Mouse (Mus musculus) MEL (cell line): Measurements from ENCODE around the gene Dpf2. TPM values are rescaled to one million over a fixed set of nuclear protein-coding genes. Genes with fewer than 3 reads are reported as not detected.

Experiments
- DNase-seq: peaks from one replicate; pipeline ENCODE4 v3.0.0; 2011; ENCODE audit warnings: low read depth, low spot score
- H3K27ac ChIP-seq: 2 replicates; pipeline ENCODE4 v1.5.1; 2012; ENCODE audit warnings: low read depth, mild to moderate bottlenecking, control low read depth, low read length, moderate library complexity; ENCODE audit not compliant: control insufficient read depth
- H3K27me3 ChIP-seq, 2 experiments: fragments of 150-350 bp in 1 of 2; sonication (generic) in 1 of 2; 2 replicates each; pipeline ENCODE4 v1.6.1; 2012; ENCODE audit warnings: low read length in 2 of 2, mild to moderate bottlenecking in 2 of 2, improper control_type of control experiment in 1 of 2, moderate library complexity in 1 of 2; ENCODE audit not compliant: insufficient read depth in 2 of 2, control insufficient read depth in 1 of 2
- H3K36me3 ChIP-seq, 2 experiments: 2 replicates each; pipeline ENCODE4 v1.6.1; 2012 to 2014; ENCODE audit warnings: low read length in 2 of 2, improper control_type of control experiment in 1 of 2, inconsistent platforms in 1 of 2, mild to moderate bottlenecking in 1 of 2; ENCODE audit not compliant: insufficient read depth in 2 of 2, control insufficient read depth in 1 of 2
- H3K4me1 ChIP-seq, 2 experiments: fragments of 150-350 bp in 1 of 2; sonication (generic) in 1 of 2; 2 replicates each; pipeline ENCODE4 v1.6.1; 2012; ENCODE audit warnings: low read length in 2 of 2, improper control_type of control experiment in 1 of 2, mild to moderate bottlenecking in 1 of 2; ENCODE audit not compliant: insufficient read depth in 2 of 2, control insufficient read depth in 1 of 2
- H3K4me3 ChIP-seq, 2 experiments: fragments of 150-350 bp in 1 of 2; sonication (generic) in 1 of 2; 2 replicates each; pipeline ENCODE4 v1.5.1; 2012; ENCODE audit warnings: low read depth in 2 of 2, low read length in 2 of 2, mild to moderate bottlenecking in 2 of 2, moderate library complexity in 2 of 2, control low read depth in 1 of 2, improper control_type of control experiment in 1 of 2; ENCODE audit not compliant: control insufficient read depth in 1 of 2, insufficient read depth in 1 of 2
- H3K79me2 ChIP-seq: 2 replicates; pipeline ENCODE4 v1.6.1; 2012; ENCODE audit warnings: mild to moderate bottlenecking, low read length, moderate library complexity; ENCODE audit not compliant: control insufficient read depth, poor library complexity, insufficient read depth
- H3K9ac ChIP-seq: 2 replicates; pipeline ENCODE4 v1.6.1; 2012; ENCODE audit warnings: low read depth, mild to moderate bottlenecking, control low read depth, low read length, moderate library complexity; ENCODE audit not compliant: control insufficient read depth, poor library complexity, severe bottlenecking
- H3K9me3 ChIP-seq: fragments of 150-350 bp; sonication (generic); replicated peaks from 2 replicates; pipeline ENCODE4 v1.6.1; 2012; ENCODE audit warnings: mild to moderate bottlenecking, low read length, improper control_type of control experiment, moderate library complexity; ENCODE audit not compliant: insufficient read depth
- CHD1 ChIP-seq: IDR thresholded peaks from 2 replicates; pipeline ENCODE4 v1.6.1; 2012; ENCODE audit warnings: low read depth, mild to moderate bottlenecking, inconsistent platforms, low read length, improper control_type of control experiment
- CHD2 ChIP-seq: IDR thresholded peaks from 2 replicates; pipeline ENCODE4 v1.6.1; 2011; ENCODE audit warnings: low read length, improper control_type of control experiment
- CTCF ChIP-seq, 3 experiments: IDR thresholded peaks in 2 of 3; conservative IDR thresholded peaks in 1 of 3; 2 replicates each; pipeline ENCODE4 v1.5.1; 2011 to 2012; ENCODE audit warnings: low read length in 3 of 3, low read depth in 2 of 3, mild to moderate bottlenecking in 2 of 3, improper control_type of control experiment in 1 of 3, inconsistent platforms in 1 of 3, mixed read lengths in 1 of 3, moderate library complexity in 1 of 3; ENCODE audit not compliant: control insufficient read depth in 1 of 3, insufficient read depth in 1 of 3, poor library complexity in 1 of 3, severe bottlenecking in 1 of 3
- EP300 ChIP-seq, 2 experiments: IDR thresholded peaks; 2 replicates each; pipeline ENCODE4 v1.6.1; 2011; ENCODE audit warnings: improper control_type of control experiment in 2 of 2, low read length in 2 of 2, low read depth in 1 of 2, mild to moderate bottlenecking in 1 of 2
- GATA1 ChIP-seq: IDR thresholded peaks from 2 replicates; pipeline ENCODE4 v1.6.1; 2011; ENCODE audit warnings: low read depth, low read length, improper control_type of control experiment
- MEF2A ChIP-seq: IDR thresholded peaks from 2 replicates; pipeline ENCODE4 v1.6.1; 2014; ENCODE audit warnings: low read depth, mild to moderate bottlenecking, inconsistent platforms, low read length, improper control_type of control experiment; ENCODE audit not compliant: poor library complexity, insufficient replicate concordance, severe bottlenecking; ENCODE audit errors: extremely low read depth
- POLR2AphosphoS2 ChIP-seq: IDR thresholded peaks from 2 replicates; pipeline ENCODE4 v1.6.1; 2011; ENCODE audit warnings: low read length, improper control_type of control experiment
- RAD21 ChIP-seq: IDR thresholded peaks from 2 replicates; pipeline ENCODE4 v1.6.1; 2011; ENCODE audit warnings: mild to moderate bottlenecking, low read depth, low read length, improper control_type of control experiment
- SIN3A ChIP-seq: IDR thresholded peaks from 2 replicates; pipeline ENCODE4 v1.6.1; 2012; ENCODE audit warnings: low read length, improper control_type of control experiment, inconsistent platforms
- SMC3 ChIP-seq: IDR thresholded peaks from 2 replicates; pipeline ENCODE4 v1.6.1; 2011; ENCODE audit warnings: low read depth, low read length, improper control_type of control experiment
- ZMIZ1 ChIP-seq: IDR thresholded peaks from 2 replicates; pipeline ENCODE4 v1.6.1; 2012; ENCODE audit warnings: low read depth, mild to moderate bottlenecking, inconsistent platforms, low read length, improper control_type of control experiment, moderate library complexity
- ZNF384 ChIP-seq: IDR thresholded peaks from 2 replicates; pipeline ENCODE4 v1.6.1; 2012; ENCODE audit warnings: low read depth, mild to moderate bottlenecking, inconsistent platforms, low read length, improper control_type of control experiment
- polyA plus RNA-seq, 2 experiments: library from polyadenylated mRNA; stranded (reverse) in 1 of 2; unstranded in 1 of 2; fragments of >175 nt in 1 of 2; fragments of >200 nt in 1 of 2; gene quantifications; 2 replicates each; pipeline versions ENCODE4 v1.2.1 to v1.2.4; 2012; ENCODE audit warnings: low replicate concordance in 2 of 2, low read depth in 1 of 2; ENCODE audit not compliant: insufficient read length in 2 of 2, insufficient read depth in 1 of 2, missing spikeins in 1 of 2
- total RNA-seq: library from RNA; depleted of rRNA; stranded (reverse); fragments of 300-350 nt; gene quantifications from 2 replicates; pipeline ENCODE4 v1.2.3, GENCODE M21; 2012

Dpf2 gene
- total and polyA plus RNA-seq, 3 experiments = 58.6 to 166 (median 133) TPM

DNA sequence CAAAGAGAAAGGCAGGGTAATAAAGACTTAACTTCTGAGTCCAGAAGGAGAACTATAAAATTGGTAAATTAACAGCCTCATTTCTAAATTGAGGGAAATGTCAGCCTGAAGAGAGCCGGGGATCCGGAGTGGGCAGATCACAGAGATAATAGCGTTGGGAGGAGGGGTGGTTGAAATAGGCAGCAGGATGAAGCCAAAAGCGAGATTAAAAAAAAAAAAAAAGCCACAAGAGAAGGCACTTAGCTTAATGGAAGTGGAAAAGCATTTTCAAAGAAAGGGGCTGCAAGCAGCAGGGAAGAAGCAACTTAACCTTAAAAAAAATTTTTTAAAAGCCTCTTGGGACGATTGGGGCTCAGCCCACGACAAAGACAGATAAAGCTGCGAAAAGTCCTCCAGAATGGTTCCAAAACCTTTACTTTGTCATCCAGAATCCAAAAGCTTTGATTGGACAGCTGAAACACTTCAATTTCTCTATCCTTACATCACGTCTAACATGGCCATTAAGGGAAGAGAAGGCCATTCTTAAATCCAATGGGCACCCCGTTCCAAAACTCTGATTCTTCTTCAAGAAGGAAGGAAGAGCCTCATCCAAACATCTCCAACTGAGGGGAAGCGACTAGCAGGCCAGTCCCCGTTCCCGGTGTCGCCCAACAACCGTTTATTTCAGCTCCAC lies 1.2 kb downstream of the Dpf2 start (continued):
- no peak for TF ChIP-seq ZMIZ1
- TF ChIP-seq CHD2 = peak; percentile 20; the same call in 1 of the 2 replicates
- TF ChIP-seq MEF2A = no peak
- no peak for TF ChIP-seq SMC3

DNA sequence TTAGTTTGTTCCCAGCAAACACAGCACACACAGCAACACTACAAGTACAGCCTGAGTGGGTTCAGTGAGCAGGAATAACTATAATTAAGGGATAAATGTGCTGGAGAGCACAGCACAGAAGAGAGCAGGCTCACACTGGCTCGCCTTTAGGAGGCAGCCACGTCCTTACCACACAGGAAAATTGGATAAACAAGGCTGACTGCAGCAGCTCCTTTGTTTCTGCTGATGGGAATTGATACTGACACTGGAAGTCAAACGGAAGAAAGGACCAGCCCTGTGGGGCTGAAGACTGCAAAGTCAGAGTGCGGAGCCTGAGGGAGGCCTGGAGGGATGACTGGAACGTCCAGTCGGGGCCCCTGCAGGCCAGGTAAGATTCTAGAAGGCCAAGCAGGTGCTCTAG lies 2.6 kb downstream of the Dpf2 start:
- peaks cover 8 to 25% of the 10 kb centered on the region in 2 experiments for H3K4me1 ChIP-seq
- H3K9ac ChIP-seq = no peak overlapping the region
- peaks cover 48% of the 10 kb centered on the region for H3K79me2 ChIP-seq
- TF ChIP-seq EP300 (IDR thresholded peaks at IDR 0.05; ENCODE audit: low read depth in 1 of 2, low read length in 2 of 2) (no peak), RAD21 (no peak), POLR2AphosphoS2 (no peak)
- no peak overlapping the region for H3K4me3 ChIP-seq
- no peak for DNase-seq
- no peak overlapping the region for H3K27ac ChIP-seq
- H3K36me3 ChIP-seq = peaks cover 20 to 27% of the 10 kb centered on the region in 2 experiments
- no peaks in the 10 kb centered on the region for H3K9me3 ChIP-seq
- no peaks in the 10 kb centered on the region for H3K27me3 ChIP-seq

DNA sequence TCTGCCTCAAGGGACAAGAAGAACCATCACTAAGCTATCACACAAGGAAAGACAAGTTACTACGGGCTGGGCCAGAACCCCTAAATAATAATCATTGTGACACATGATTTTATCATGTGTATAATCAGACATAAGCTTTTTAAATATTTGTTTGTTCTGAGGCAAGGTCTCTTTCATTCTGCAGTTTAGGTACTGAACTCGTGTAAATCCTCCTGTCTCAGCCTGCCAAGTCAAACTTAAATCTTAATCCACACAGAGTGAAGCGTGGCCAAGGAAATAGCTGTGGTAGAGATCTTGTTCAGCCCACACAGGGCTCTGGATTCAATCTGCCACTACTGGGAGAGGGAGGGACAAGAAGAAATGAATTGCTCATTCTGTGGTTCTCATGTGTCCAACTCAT lies 5.5 kb downstream of the Dpf2 start:
- H3K79me2 ChIP-seq = peaks cover 40% of the 10 kb centered on the region
- no peak overlapping the region for H3K9ac ChIP-seq
- no peak overlapping the region for H3K4me3 ChIP-seq
- no peak for DNase-seq
- H3K27me3 ChIP-seq = no peaks in the 10 kb centered on the region
- H3K4me1 ChIP-seq = peaks cover 8 to 16% of the 10 kb centered on the region in 2 experiments
- no peaks in the 10 kb centered on the region for H3K9me3 ChIP-seq
- TF ChIP-seq SIN3A (no peak), CTCF (IDR thresholded peaks at IDR 0.05 in 2 of 3, conservative IDR thresholded peaks at IDR 0.05 in 1 of 3; ENCODE audit: control insufficient read depth in 1 of 3, insufficient read depth in 1 of 3, low read depth in 2 of 3, low read length in 3 of 3, poor library complexity in 1 of 3, severe bottlenecking in 1 of 3) (no peak), CHD1 (no peak), ZNF384 (no peak), GATA1 (no peak), ZMIZ1 (no peak)
- TF ChIP-seq, all 39 proteins: peak for 0
- no peak overlapping the region for H3K27ac ChIP-seq
- peaks cover 19 to 33% of the 10 kb centered on the region in 2 experiments for H3K36me3 ChIP-seq
